Mouse (Mus musculus) testis, adult 2 months (tissue): ENCODE measurements around the gene Egln2.
A peak's percentile ranks its signal among the peaks of the same experiment; 100 is the strongest.

Experiments
- CTCF ChIP-seq: fragments of 200-500 bp; IDR thresholded peaks from 2 replicates; pipeline ENCODE4 v1.5.1; 2012; ENCODE audit warnings: low read depth, mild to moderate bottlenecking, inconsistent platforms, low read length, moderate library complexity; ENCODE audit not compliant: control insufficient read depth, insufficient read depth, insufficient replicate concordance
- POLR2A ChIP-seq: fragments of 200-500 bp; IDR thresholded peaks from 2 replicates; pipeline ENCODE4 v1.6.1; 2012; ENCODE audit warnings: low read depth, mild to moderate bottlenecking, inconsistent platforms, low read length, moderate library complexity; ENCODE audit not compliant: control insufficient read depth

DNA sequence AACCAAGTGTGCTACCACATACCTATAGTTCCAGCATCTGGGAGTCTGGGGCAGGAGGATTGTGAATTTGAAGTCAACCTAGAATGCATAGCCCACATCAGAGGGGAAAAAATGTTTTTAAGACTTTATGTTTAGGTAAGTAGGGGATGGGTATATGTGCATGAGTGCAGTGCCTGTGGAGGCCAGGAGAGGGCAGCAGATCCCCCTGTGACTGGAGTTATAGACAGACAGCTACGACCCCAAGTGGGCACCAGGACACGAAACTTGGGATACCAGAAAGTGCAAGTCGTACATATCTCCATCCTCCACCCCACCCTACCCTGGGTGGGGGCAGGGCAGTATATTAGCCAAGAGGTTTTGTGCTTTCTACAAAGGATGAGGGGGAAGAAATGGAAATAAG, 18.4 kb upstream of the Egln2 start:
- TF ChIP-seq CTCF (peak; percentile 75; the same call in 1 of the 2 replicates), POLR2A (no peak)
